Mouse (Mus musculus): Measurements from ENCODE around the gene Rrp1b. TPM values are rescaled to one million over a fixed set of nuclear protein-coding genes. Genes with fewer than 3 reads are reported as not detected.

The Rrp1b gene
- total and polyA plus RNA-seq, 2 experiments from 2014 or later, result 14.8 to 59.7 TPM

- no peak for ATAC-seq (ENCODE audit: insufficient read depth, low read depth)
- Histone ChIP-seq H3K27me3 (ENCODE audit: control insufficient read depth, insufficient read depth, low read length) (no peaks in the 10 kb centered on the region), H3K27ac (ENCODE audit: low read depth) (peak overlapping the region; percentile 58), H3K9me3 (replicated peaks; ENCODE audit: control insufficient read depth, low read length) (no peaks in the 10 kb centered on the region), H3K4me2 (ENCODE audit: low read depth, low read length) (no peak overlapping the region), H3K36me3 (replicated peaks; ENCODE audit: control insufficient read depth, insufficient read depth, low read length) (no peaks in the 10 kb centered on the region), H3K4me3 (ENCODE audit: low read depth, low read length) (no peak overlapping the region), H3K9ac (replicated peaks; ENCODE audit: low read depth, low read length) (no peak overlapping the region), H3K4me1 (ENCODE audit: control insufficient read depth, insufficient read depth) (peaks cover 29% of the 10 kb centered on the region)
- DNase-seq (ENCODE audit: low spot score), result no peak
- TF ChIP-seq EP300 (IDR thresholded peaks at IDR 0.05; ENCODE audit: low read depth), result no peak
- no peak for TF ChIP-seq CTCF (IDR thresholded peaks at IDR 0.05; ENCODE audit: low read depth)
- WGBS, result 61% methylated on average over 10 of the region's 10 CpGs
Measured at GRCm38 (mm10) chr17:32110980-32111780, 75.3 kb downstream of the Rrp1b start.

Other genes starting within 250 kb of the Rrp1b start
- 31.9 and 47.6 TPM in 2 replicates for gene Sik1, start 180.3 kb upstream of the Rrp1b start, total RNA-seq (2014; rRNA removed; ENCODE audit: low replicate concordance)
- 7.7 and 10.9 TPM in 2 replicates for gene Sik1, start 180.3 kb upstream of the Rrp1b start, polyA plus RNA-seq (2015; fragmentation: Nextera tagmentation; extraction: Ambion mirVana)
- gene Hsf2bp, start 249 bp downstream of the Rrp1b start, total RNA-seq (2014; rRNA removed; ENCODE audit: low replicate concordance), result not detected in 2 replicates
- gene Hsf2bp, start 249 bp downstream of the Rrp1b start, polyA plus RNA-seq (2015; fragmentation: Nextera tagmentation; extraction: Ambion mirVana), result 0.19 and 0.29 TPM in 2 replicates
- gene Notch3, start 130.8 kb downstream of the Rrp1b start, total RNA-seq (2014; rRNA removed; ENCODE audit: low replicate concordance), result 36.8 and 53.6 TPM in 2 replicates
- gene Notch3, start 130.8 kb downstream of the Rrp1b start, polyA plus RNA-seq (2015; fragmentation: Nextera tagmentation; extraction: Ambion mirVana), result 3.7 TPM in 2 replicates
- gene Ephx3, start 153.4 kb downstream of the Rrp1b start, total RNA-seq (2014; rRNA removed; ENCODE audit: low replicate concordance), result 3.4 TPM in 1 of 2 replicates, not detected in the other
- gene Ephx3, start 153.4 kb downstream of the Rrp1b start, polyA plus RNA-seq (2015; fragmentation: Nextera tagmentation; extraction: Ambion mirVana), result 0.12 and 0.18 TPM in 2 replicates
- 13.0 and 15.0 TPM in 2 replicates for gene Brd4, start 248.6 kb downstream of the Rrp1b start, total RNA-seq (2014; rRNA removed; ENCODE audit: low replicate concordance)
- gene Brd4, start 248.6 kb downstream of the Rrp1b start, polyA plus RNA-seq (2015; fragmentation: Nextera tagmentation; extraction: Ambion mirVana), result 26.8 and 28.1 TPM in 2 replicates

All from heart, postnatal 0 days (tissue).